Mouse (Mus musculus): ENCODE data around the gene Ttc1. TPM values are rescaled to one million over a fixed set of nuclear protein-coding genes. Genes with fewer than 3 reads are reported as not detected.

Gene Ttc1
- polyA plus RNA-seq (2017; shearing (Covaris generic)) = 10 to 100 TPM; 68.4 to 74.8 TPM

DNA sequence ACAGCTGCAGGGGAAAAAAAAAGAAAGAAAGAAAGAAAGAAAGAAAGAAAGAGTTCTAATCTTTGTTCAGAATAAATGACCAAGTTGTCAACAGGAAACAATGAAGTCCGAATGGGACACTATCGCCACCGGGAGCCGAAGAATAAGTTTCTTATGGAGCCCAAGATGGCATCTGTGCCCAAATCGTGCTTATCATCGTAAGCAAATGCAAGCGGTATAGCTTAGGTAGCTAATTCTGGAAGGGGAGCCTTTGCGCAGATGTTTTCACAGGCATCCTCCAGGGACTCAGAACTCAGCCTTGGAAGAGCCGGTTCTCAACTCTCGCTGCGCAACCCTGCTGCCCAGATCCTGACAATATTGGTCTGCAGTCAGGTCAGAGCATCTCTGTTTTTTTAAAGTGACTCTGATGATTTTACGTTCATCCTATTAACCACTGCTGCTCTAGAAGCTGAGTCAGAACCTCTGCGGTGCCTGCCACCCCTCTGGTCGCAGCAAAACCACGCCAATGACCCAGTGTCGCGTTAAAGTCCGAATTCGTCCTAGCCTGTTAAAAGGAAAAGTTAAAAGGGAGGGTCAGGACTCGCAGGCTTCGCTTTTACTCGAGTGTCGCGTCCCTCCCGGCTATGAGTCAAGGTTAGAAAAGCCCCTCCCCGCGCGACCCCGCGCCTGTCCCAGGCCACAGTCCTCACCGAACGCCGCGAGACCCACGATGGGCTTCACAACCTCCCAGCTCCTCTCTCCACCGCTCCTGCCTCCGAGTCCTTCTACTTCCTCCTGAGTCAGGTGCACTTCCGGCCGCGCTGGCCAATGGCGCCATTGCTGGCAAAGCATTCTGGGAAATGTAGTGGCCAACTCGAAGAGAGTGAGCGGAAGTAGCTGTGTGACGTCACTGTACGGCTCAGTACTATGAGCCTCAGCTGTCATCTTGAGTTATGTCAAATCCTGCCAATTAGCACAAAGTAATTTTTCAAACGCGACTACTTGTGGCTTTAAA is at the start of gene Ttc1:
TSS of gene Ttc1 (minus strand) at position 776 of the 994 bp plus-strand sequence.

DNA sequence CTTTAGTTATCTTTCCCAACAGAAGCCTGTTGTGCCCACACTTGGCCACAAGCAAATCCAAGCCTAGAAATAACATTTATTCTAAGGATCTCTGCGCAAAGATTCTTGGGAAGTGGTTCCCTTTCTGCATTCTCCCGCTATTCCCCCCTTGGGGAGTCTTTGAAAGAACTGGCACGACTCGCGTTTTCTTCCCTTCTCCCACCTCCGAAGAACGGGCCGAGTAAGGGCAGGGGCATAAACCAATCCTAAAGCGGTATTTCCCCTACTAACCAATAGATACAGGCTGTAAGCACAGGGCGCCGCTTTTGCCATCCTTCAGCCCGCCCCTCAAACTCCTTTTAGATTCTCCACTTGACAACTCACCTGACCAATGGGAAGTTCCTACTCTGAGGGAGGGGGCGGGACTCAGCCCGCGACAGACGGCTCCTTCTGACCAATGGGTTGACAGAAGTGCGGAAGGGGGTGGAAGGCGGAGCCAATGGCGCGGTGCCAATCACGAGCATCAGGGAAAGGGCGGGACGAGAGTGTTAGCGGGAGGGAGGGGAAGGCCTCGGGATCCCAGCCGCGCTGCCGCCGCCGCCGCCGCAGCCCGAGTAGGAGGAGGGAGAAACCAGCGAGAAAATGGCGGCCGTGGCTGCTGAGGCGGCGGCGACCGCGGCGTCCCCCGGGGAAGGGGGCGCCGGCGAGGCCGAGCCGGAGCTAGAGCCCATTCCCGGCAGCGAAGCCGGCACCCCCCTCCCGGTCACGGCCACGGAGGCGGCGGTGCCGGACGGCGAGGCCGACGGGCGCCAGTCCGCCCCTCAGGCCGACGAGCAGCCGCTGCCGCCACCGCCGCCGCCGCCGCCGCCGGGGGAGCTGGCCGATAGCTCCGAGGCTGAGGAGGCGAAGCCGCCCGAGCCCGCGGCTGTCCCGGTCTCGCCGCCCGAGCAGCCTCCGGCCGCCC is 66.1 kb downstream of the Ttc1 start, which contains the start of gene Pwwp2a:
TSS of gene Pwwp2a (plus strand) at position 527 of the 943 bp plus-strand sequence.

Other genes with a start within 250 kb of the Ttc1 start
- gene Ccnjl, start 219.2 kb downstream of the Ttc1 start, polyA plus RNA-seq (2017; shearing (Covaris generic)) = under 1 TPM; 0.27 to 0.86 TPM
- gene 4933415A04Rik, start 161.0 kb downstream of the Ttc1 start, polyA plus RNA-seq (2017; shearing (Covaris generic)) = under 1 TPM in 1 of 2 experiments, not detected in 1; 0.07 TPM
- gene Fabp6, start 146.5 kb downstream of the Ttc1 start, polyA plus RNA-seq (2017; shearing (Covaris generic)) = under 1 TPM in 1 of 2 experiments, not detected in 1; 0.84 TPM
- gene Pwwp2a, start 66.0 kb downstream of the Ttc1 start, polyA plus RNA-seq (2017; shearing (Covaris generic)) = 10 to 100 TPM; 71.7 to 76.8 TPM
- gene Adra1b, start 153.2 kb upstream of the Ttc1 start, polyA plus RNA-seq (2017; shearing (Covaris generic)) = under 1 TPM in 1 of 2 experiments, not detected in 1; 0.26 TPM